Mouse (Mus musculus) small intestine, adult 2 months (tissue): ENCODE measurements around the gene Bspry. TPM values are rescaled to one million over a fixed set of nuclear protein-coding genes. Genes with fewer than 3 reads are reported as not detected.

Source experiments
- H3K27ac ChIP-seq: fragments of 200-500 bp; 2 replicates; pipeline ENCODE4 v1.5.1; 2012; ENCODE audit warnings: low read depth, low read length, control low read depth, inconsistent platforms; ENCODE audit not compliant: insufficient read depth
- H3K27me3 ChIP-seq: fragments of 200-500 bp; 2 replicates; pipeline ENCODE4 v1.6.1; 2012; ENCODE audit warnings: mild to moderate bottlenecking, moderate library complexity, low read length, inconsistent platforms; ENCODE audit not compliant: control insufficient read depth, insufficient read depth
- H3K36me3 ChIP-seq: fragments of 200-500 bp; 2 replicates; pipeline ENCODE4 v1.6.1; 2012; ENCODE audit warnings: mild to moderate bottlenecking, low read length, control low read depth, inconsistent platforms; ENCODE audit not compliant: control insufficient read depth, insufficient read depth
- H3K4me1 ChIP-seq: fragments of 200-500 bp; 2 replicates; pipeline ENCODE4 v1.6.1; 2012; ENCODE audit warnings: low read length, inconsistent platforms, mixed read lengths; ENCODE audit not compliant: control insufficient read depth, insufficient read depth, insufficient read length
- H3K4me3 ChIP-seq: fragments of 200-500 bp; 2 replicates; pipeline ENCODE4 v1.5.1; 2012; ENCODE audit warnings: low read depth, mild to moderate bottlenecking, control low read depth, inconsistent platforms, low read length, moderate library complexity
- CTCF ChIP-seq: fragments of 200-500 bp; IDR thresholded peaks from 2 replicates; pipeline ENCODE4 v1.5.1; 2012; ENCODE audit warnings: low read depth, mild to moderate bottlenecking, control low read depth, inconsistent platforms, low read length, moderate library complexity, mixed read lengths; ENCODE audit not compliant: insufficient replicate concordance, insufficient read length; ENCODE audit errors: extremely low read depth
- POLR2A ChIP-seq: fragments of 200-500 bp; IDR thresholded peaks from 2 replicates; pipeline ENCODE4 v1.6.1; 2012; ENCODE audit warnings: low read depth, mild to moderate bottlenecking, control low read depth, inconsistent platforms, low read length, moderate library complexity
- WGBS: fragments of 180-500 bp; shearing (Covaris S2); methylation state at CpG from one replicate; pipeline ENCODE4 v1.1.7; 2018; 5-methylcytosine and 5-hydroxymethylcytosine counted together
- polyA plus RNA-seq: library from polyadenylated mRNA; depleted of rRNA; stranded (reverse); fragments of >200 nt; gene quantifications from 2 replicates; pipeline ENCODE4 v1.2.3, GENCODE M21; 2012

The Bspry gene
- polyA plus RNA-seq, 1 experiment: 104 TPM

- Histone ChIP-seq H3K27ac (peak overlapping the region; percentile 61), H3K4me1 (peaks cover 12% of the 10 kb centered on the region; the same call in 1 of the 2 replicates), H3K4me3 (no peak overlapping the region), H3K36me3 (peaks cover 24% of the 10 kb centered on the region), H3K27me3 (no peaks in the 10 kb centered on the region)
- WGBS: 44% methylated on average over 3 of the region's 3 CpGs
- TF ChIP-seq POLR2A (no peak), CTCF (no peak)
Observed at GRCm38 (mm10) chr4:62484928-62485327, 5.1 kb downstream of the Bspry start.

GRCm38 (mm10) chr4:62485450-62486161 lies 5.8 kb downstream of the Bspry start:
- peak overlapping the region; percentile 61 for H3K27ac ChIP-seq
- 48% methylated on average over 8 of the region's 8 CpGs for WGBS
- H3K4me3 ChIP-seq: no peak overlapping the region
- H3K36me3 ChIP-seq: peaks cover 26% of the 10 kb centered on the region
- TF ChIP-seq CTCF: no peak
- TF ChIP-seq POLR2A: no peak
- H3K27me3 ChIP-seq: no peaks in the 10 kb centered on the region
- H3K4me1 ChIP-seq: peaks cover 12% of the 10 kb centered on the region; the same call in 1 of the 2 replicates

GRCm38 (mm10) chr4:62486162-62486696 lies 6.4 kb downstream of the Bspry start:
- peaks cover 10% of the 10 kb centered on the region; the same call in 1 of the 2 replicates for H3K4me1 ChIP-seq
- H3K27ac ChIP-seq: no peak overlapping the region
- H3K27me3 ChIP-seq: no peaks in the 10 kb centered on the region
- peaks cover 28% of the 10 kb centered on the region for H3K36me3 ChIP-seq
- 92% methylated on average over 15 of the region's 15 CpGs for WGBS
- TF ChIP-seq POLR2A: no peak
- no peak for TF ChIP-seq CTCF
- H3K4me3 ChIP-seq: no peak overlapping the region

GRCm38 (mm10) chr4:62487172-62487571 lies 7.3 kb downstream of the Bspry start:
- Histone ChIP-seq H3K4me3 (no peak overlapping the region), H3K27ac (no peak overlapping the region), H3K36me3 (peaks cover 30% of the 10 kb centered on the region), H3K27me3 (no peaks in the 10 kb centered on the region), H3K4me1 (peaks cover 10% of the 10 kb centered on the region; the same call in 1 of the 2 replicates)
- 86% methylated on average over 5 of the region's 5 CpGs for WGBS
- TF ChIP-seq CTCF (no peak), POLR2A (no peak)

GRCm38 (mm10) chr4:62487914-62488313 lies 8.1 kb downstream of the Bspry start:
- TF ChIP-seq POLR2A (no peak), CTCF (no peak)
- Histone ChIP-seq H3K4me1 (peaks cover 10% of the 10 kb centered on the region; the same call in 1 of the 2 replicates), H3K36me3 (peaks cover 27% of the 10 kb centered on the region), H3K27me3 (no peaks in the 10 kb centered on the region), H3K27ac (no peak overlapping the region), H3K4me3 (no peak overlapping the region)
- 89% methylated on average over 2 of the region's 2 CpGs for WGBS

- Histone ChIP-seq H3K27ac (no peak overlapping the region), H3K4me1 (peaks cover 10% of the 10 kb centered on the region; the same call in 1 of the 2 replicates), H3K27me3 (no peaks in the 10 kb centered on the region), H3K4me3 (no peak overlapping the region), H3K36me3 (peaks cover 16% of the 10 kb centered on the region)
- TF ChIP-seq POLR2A: no peak
- TF ChIP-seq CTCF: no peak
- 72% methylated on average over 2 of the region's 2 CpGs for WGBS
Observed at GRCm38 (mm10) chr4:62492682-62493081, 12.8 kb downstream of the Bspry start.

- Histone ChIP-seq H3K27ac (no peak overlapping the region), H3K4me3 (no peak overlapping the region), H3K27me3 (no peaks in the 10 kb centered on the region), H3K36me3 (peaks cover 23% of the 10 kb centered on the region), H3K4me1 (peaks cover 10% of the 10 kb centered on the region; the same call in 1 of the 2 replicates)
- TF ChIP-seq CTCF (no peak), POLR2A (no peak)
- 61% methylated on average over 9 of the region's 9 CpGs for WGBS
Observed at GRCm38 (mm10) chr4:62494230-62494629, 14.4 kb downstream of the Bspry start.
